Comparison of ENCODE assay signal across 21 mouse cellular contexts in genomic region chr11:8254036-8254435, GRCm38 (mm10).
DNase-seq lines count a peak whose midpoint lies in the region; ATAC-seq and TF ChIP-seq lines count a peak whose summit lies in the region.
"Had no signal": no experiment of that assay in that cellular context is flagged by ENCODE, and none has a peak within 500 bp of the region (broad histone marks: within the 10 kb centered on the region; RNA-seq: fewer than 3 reads in every experiment).

No protein-coding gene starts in this region.

- H3K4me3 ChIP-seq in forebrain, postnatal 0 days (ENCODE audit: low read depth, low read length), result no peak overlapping the region
- H3K4me3 ChIP-seq in forebrain, embryonic 15.5 days, result no peak overlapping the region
- H3K4me3 ChIP-seq: heart, embryonic 12.5 days; liver, embryonic 13.5 days; lung, embryonic 15.5 days; midbrain, embryonic 12.5 days; myocyte; neural tube, embryonic 15.5 days had no signal

- H3K36me3 ChIP-seq in forebrain, postnatal 0 days (ENCODE audit: insufficient read depth), result no peaks in the 10 kb centered on the region
- H3K36me3 ChIP-seq in forebrain, embryonic 15.5 days, result no peaks in the 10 kb centered on the region
- H3K36me3 ChIP-seq: heart, embryonic 12.5 days; liver, embryonic 13.5 days; lung, embryonic 15.5 days; midbrain, embryonic 12.5 days; neural tube, embryonic 15.5 days had no signal

- H3K9ac ChIP-seq in forebrain, postnatal 0 days, result no peak overlapping the region
- no peak overlapping the region for H3K9ac ChIP-seq in forebrain, embryonic 15.5 days (replicated peaks)
- H3K9ac ChIP-seq: heart, embryonic 12.5 days; liver, embryonic 13.5 days; lung, embryonic 15.5 days; midbrain, embryonic 12.5 days; neural tube, embryonic 15.5 days had no signal

- 43% methylated on average over 2 of the region's 2 CpGs for WGBS in forebrain, postnatal 0 days
- 53% methylated on average over 2 of the region's 2 CpGs for WGBS in forebrain, embryonic 15.5 days

- H3K4me1 ChIP-seq in forebrain, postnatal 0 days (ENCODE audit: insufficient read depth), result no peaks in the 10 kb centered on the region
- H3K4me1 ChIP-seq in forebrain, embryonic 15.5 days, result no peaks in the 10 kb centered on the region
- H3K4me1 ChIP-seq: heart, embryonic 12.5 days; liver, embryonic 13.5 days; lung, embryonic 15.5 days; midbrain, embryonic 12.5 days; neural tube, embryonic 15.5 days had no signal

- H3K27ac ChIP-seq in forebrain, postnatal 0 days (ENCODE audit: low read depth, low read length), result no peak overlapping the region
- H3K27ac ChIP-seq in forebrain, embryonic 15.5 days (replicated peaks), result no peak overlapping the region
- H3K27ac ChIP-seq: liver, embryonic 13.5 days; lung, embryonic 15.5 days; midbrain, embryonic 12.5 days; neural tube, embryonic 15.5 days; stomach, postnatal 0 days had no signal

- ATAC-seq in forebrain, postnatal 0 days, result no peak
- ATAC-seq in forebrain, embryonic 15.5 days (replicated peaks), result no peak
- ATAC-seq: activated CD4-positive, CD25-positive, alpha-beta regulatory T cell, adult 4 months; Patski had no signal

- DNase-seq in forebrain, postnatal 0 days, result peak; percentile 37
- DNase-seq in left cerebral cortex, postnatal 25 days (ENCODE audit: low spot score in 2 of 2), result peak; percentile 11 to 33
- DNase-seq in left cerebral cortex, adult 11 months (ENCODE audit: low spot score), result no peak
- peak; percentile 3 to 15 for DNase-seq in layer of hippocampus, adult 18-20 months (ENCODE audit: low spot score in 2 of 2)
- peak; percentile 71 for DNase-seq in left cerebral cortex, postnatal 4 days
- no peak for DNase-seq in retina, postnatal 1 day
- no peak for DNase-seq in urinary bladder, adult 18-20 months (ENCODE audit: low spot score in 2 of 2)
- DNase-seq: B cell, adult 2 months; kidney, adult 9 months; kidney, postnatal 36 days; liver, embryonic 13.5 days; thymus, postnatal 14 days had no signal

- TF ChIP-seq CTCF in forebrain, postnatal 0 days (IDR thresholded peaks at IDR 0.05; ENCODE audit: low read depth), result no peak

- H3K4me2 ChIP-seq in forebrain, postnatal 0 days (ENCODE audit: low read depth), result no peak overlapping the region
- no peak overlapping the region for H3K4me2 ChIP-seq in forebrain, embryonic 15.5 days (replicated peaks)
- H3K4me2 ChIP-seq: heart, embryonic 12.5 days; liver, embryonic 13.5 days; lung, embryonic 15.5 days; midbrain, embryonic 12.5 days; neural tube, embryonic 15.5 days had no signal

- intact Hi-C loops in left cerebral cortex, postnatal 25 days (cut with DNase I), result no loop called here
- intact Hi-C loops in left cerebral cortex, postnatal 4 days (cut with DNase I), result no loop called here

- H3K9me3 ChIP-seq in forebrain, postnatal 0 days (ENCODE audit: low read length), result no peaks in the 10 kb centered on the region
- no peaks in the 10 kb centered on the region for H3K9me3 ChIP-seq in forebrain, embryonic 15.5 days
- H3K9me3 ChIP-seq: heart, embryonic 12.5 days; liver, embryonic 13.5 days; lung, embryonic 15.5 days; midbrain, embryonic 12.5 days; neural tube, embryonic 15.5 days had no signal

- H3K27me3 ChIP-seq in forebrain, postnatal 0 days (ENCODE audit: insufficient read depth, low read length), result no peaks in the 10 kb centered on the region
- H3K27me3 ChIP-seq in forebrain, embryonic 15.5 days, result no peaks in the 10 kb centered on the region
- H3K27me3 ChIP-seq: heart, embryonic 12.5 days; liver, embryonic 13.5 days; lung, embryonic 15.5 days; midbrain, embryonic 12.5 days; neural tube, embryonic 15.5 days; Patski had no signal

Comparison
In these comparisons a context has a peak if more than half of its experiments do, and no peak if none do; other contexts are left out.
1. DNase-seq: peak in forebrain, postnatal 0 days (single experiment), left cerebral cortex, postnatal 25 days (2 of 2), layer of hippocampus, adult 18-20 months (2 of 2) and left cerebral cortex, postnatal 4 days (single experiment); none in left cerebral cortex, adult 11 months (single experiment), retina, postnatal 1 day (single experiment) and urinary bladder, adult 18-20 months (0 of 2).